Mouse (Mus musculus) heart, postnatal 0 days (tissue): Measurements from ENCODE around the gene H2-Q10.
"Not testable (repeated sequence)": the region's sequence is repeated elsewhere in the genome, so short reads cannot be mapped to it uniquely, and the experiment has no call there.

Source experiments
- CTCF ChIP-seq: IDR thresholded peaks from 2 replicates; pipeline ENCODE4 v1.5.1; 2016; ENCODE audit warnings: antibody characterized with exemption, control low read depth, low read depth
- EP300 ChIP-seq: IDR thresholded peaks from 2 replicates; pipeline ENCODE4 v1.6.1; 2016; ENCODE audit warnings: antibody characterized with exemption, low read depth

DNA sequence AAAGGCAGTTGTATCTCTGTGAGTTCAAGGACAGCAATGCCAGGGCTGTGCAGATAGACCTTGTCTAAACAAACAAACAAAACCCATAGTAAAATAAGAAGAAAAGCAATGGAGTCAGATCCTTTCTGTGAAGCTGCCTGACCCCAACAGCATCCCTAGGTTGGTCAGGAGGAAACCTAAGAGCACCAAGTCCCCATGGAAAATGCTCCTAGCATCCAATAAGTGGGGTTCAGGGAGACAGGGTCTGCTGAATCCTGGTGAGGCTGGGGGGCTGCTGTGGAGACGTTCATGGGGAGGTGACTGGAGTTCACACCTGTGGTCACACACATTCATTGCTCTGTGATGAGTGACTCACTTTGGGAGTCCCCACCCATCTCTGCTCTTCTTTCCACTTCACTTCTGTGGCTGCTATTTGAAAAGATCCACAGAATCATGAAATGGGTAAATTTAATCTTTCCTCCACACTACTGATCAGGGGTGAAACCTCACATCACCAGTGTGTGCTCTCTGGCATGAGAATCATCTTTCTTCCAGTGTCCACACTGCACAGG lies 32.4 kb upstream of the H2-Q10 start:
- TF ChIP-seq CTCF, EP300: not testable (repeated sequence)
